Mouse (Mus musculus) ES-E14 (cell line): Measurements from ENCODE around the gene AW011738.

ENCODE experiments used
- HCFC1 ChIP-seq: IDR thresholded peaks from 2 replicates; pipeline ENCODE4 v1.6.1; 2012; ENCODE audit warnings: low read length, inconsistent platforms, borderline replicate concordance; ENCODE audit not compliant: insufficient read depth
- MAFK ChIP-seq: IDR thresholded peaks from 2 replicates; pipeline ENCODE4 v1.6.1; 2014; ENCODE audit warnings: mild to moderate bottlenecking, low read depth, low read length, inconsistent platforms; ENCODE audit not compliant: insufficient read depth

DNA sequence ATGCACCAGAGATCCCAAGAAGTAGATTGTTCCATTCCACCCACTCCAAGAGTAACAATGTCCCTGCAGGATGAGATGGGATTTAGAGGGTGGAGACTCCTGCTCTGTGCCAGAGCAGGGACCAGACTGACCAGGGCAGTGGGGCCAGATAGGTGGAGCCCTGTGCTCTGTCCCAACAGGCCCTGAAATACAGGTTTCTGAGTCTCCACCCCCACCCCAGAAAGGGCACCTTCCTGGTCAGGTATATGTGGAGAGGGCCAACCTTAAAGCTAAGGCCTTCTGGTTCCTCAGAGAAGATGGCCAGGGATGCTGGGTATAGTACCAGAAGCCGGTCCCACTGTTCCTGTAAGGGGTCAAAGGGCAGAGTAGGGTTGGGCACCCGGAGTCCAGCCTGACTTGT lies 21.2 kb downstream of the AW011738 start:
- TF ChIP-seq HCFC1 (no peak), MAFK (no peak)
